Mouse (Mus musculus) limb, embryonic 10.5 days (tissue): ENCODE measurements around the gene Tmbim6. TPM values are rescaled to one million over a fixed set of nuclear protein-coding genes. Genes with fewer than 3 reads are reported as not detected.

ENCODE experiments used
- DNase-seq: peaks from one replicate; pipeline ENCODE4 v3.0.0-alpha.2; 2017; ENCODE audit warnings: low spot score
- H3K27ac ChIP-seq: fragments of 300-500 bp; sonication (generic); 2 replicates; pipeline ENCODE4 v1.5.1; 2016; ENCODE audit warnings: mild to moderate bottlenecking
- H3K27me3 ChIP-seq: fragments of 300-500 bp; sonication (generic); 2 replicates; pipeline ENCODE4 v1.6.1; 2016; ENCODE audit warnings: low read depth, mild to moderate bottlenecking; ENCODE audit not compliant: poor library complexity, severe bottlenecking
- H3K36me3 ChIP-seq: fragments of 300-500 bp; sonication (generic); 2 replicates; pipeline ENCODE4 v1.6.1; 2016; ENCODE audit warnings: mild to moderate bottlenecking, moderate library complexity
- H3K4me1 ChIP-seq: fragments of 300-500 bp; sonication (generic); 2 replicates; pipeline ENCODE4 v1.6.1; 2016
- H3K4me3 ChIP-seq: fragments of 300-500 bp; sonication (generic); 2 replicates; pipeline ENCODE4 v1.5.1; 2016; ENCODE audit warnings: mild to moderate bottlenecking, moderate library complexity
- H3K9me3 ChIP-seq: fragments of 300-500 bp; sonication (generic); replicated peaks from 2 replicates; pipeline ENCODE4 v1.6.1; 2016; ENCODE audit warnings: mild to moderate bottlenecking
- WGBS: fragments of 180-500 bp; shearing (Covaris S2); methylation state at CpG from one replicate; pipeline ENCODE4 v1.1.7; 2016; 5-methylcytosine and 5-hydroxymethylcytosine counted together
- polyA plus RNA-seq: library from polyadenylated mRNA; unstranded; fragments of >200 nt; fragmentation: Nextera tagmentation; extraction: Ambion mirVana; gene quantifications from 2 replicates; pipeline ENCODE4 v1.2.1, GENCODE M21; 2016

Tmbim6 gene
- polyA plus RNA-seq, 1 experiment from 2014 or later, result 296 TPM

GRCm38 (mm10) chr15:99411747-99412146 lies 19.1 kb downstream of the Tmbim6 start:
- Histone ChIP-seq H3K36me3 (peaks cover 43% of the 10 kb centered on the region), H3K9me3 (no peaks in the 10 kb centered on the region), H3K27me3 (no peaks in the 10 kb centered on the region), H3K27ac (no peak overlapping the region), H3K4me1 (peaks cover 17% of the 10 kb centered on the region), H3K4me3 (no peak overlapping the region)
- 60% methylated on average over 14 of the region's 14 CpGs for WGBS
- DNase-seq, result no peak

GRCm38 (mm10) chr15:99415793-99416192 lies 23.1 kb downstream of the Tmbim6 start:
- H3K36me3 ChIP-seq, result peaks cover 2% of the 10 kb centered on the region; the same call in 1 of the 2 replicates

GRCm38 (mm10) chr15:99416348-99416882 lies 23.7 kb downstream of the Tmbim6 start:
- Histone ChIP-seq H3K4me3 (no peak overlapping the region), H3K36me3 (peaks cover 5% of the 10 kb centered on the region), H3K27me3 (no peaks in the 10 kb centered on the region), H3K27ac (peak overlapping the region; percentile 63; the same call in 1 of the 2 replicates), H3K9me3 (no peaks in the 10 kb centered on the region), H3K4me1 (peaks cover 39% of the 10 kb centered on the region)
- WGBS, result 27% methylated on average over 13 of the region's 13 CpGs
- peak; percentile 87 for DNase-seq

More at GRCm38 (mm10) chr15:99415793-99416192, 23.1 kb downstream of the Tmbim6 start:
- peaks cover 36% of the 10 kb centered on the region for H3K4me1 ChIP-seq
- H3K27me3 ChIP-seq, result no peaks in the 10 kb centered on the region
- DNase-seq, result no peak
- 24% methylated on average over 2 of the region's 2 CpGs for WGBS
- H3K9me3 ChIP-seq, result no peaks in the 10 kb centered on the region
- H3K4me3 ChIP-seq, result no peak overlapping the region
- H3K27ac ChIP-seq, result no peak overlapping the region

GRCm38 (mm10) chr15:99416957-99417356 lies 24.3 kb downstream of the Tmbim6 start:
- Histone ChIP-seq H3K4me3 (no peak overlapping the region), H3K4me1 (peaks cover 38% of the 10 kb centered on the region), H3K9me3 (no peaks in the 10 kb centered on the region), H3K27me3 (no peaks in the 10 kb centered on the region), H3K36me3 (peaks cover 10% of the 10 kb centered on the region), H3K27ac (peak overlapping the region; percentile 63)
- no peak for DNase-seq
- 37% methylated on average over 4 of the region's 4 CpGs for WGBS

- Histone ChIP-seq H3K9me3 (no peaks in the 10 kb centered on the region), H3K27ac (peak overlapping the region; percentile 63; the same call in 1 of the 2 replicates), H3K36me3 (peaks cover 19% of the 10 kb centered on the region), H3K4me3 (no peak overlapping the region), H3K27me3 (no peaks in the 10 kb centered on the region), H3K4me1 (peaks cover 43% of the 10 kb centered on the region)
- DNase-seq, result no peak
- WGBS, result 39% methylated on average over 17 of the region's 17 CpGs
Measured at GRCm38 (mm10) chr15:99417692-99418271, 25.1 kb downstream of the Tmbim6 start.

- no peaks in the 10 kb centered on the region for H3K27me3 ChIP-seq
- peaks cover 48% of the 10 kb centered on the region for H3K4me1 ChIP-seq
- WGBS, result 59% methylated on average over 5 of the region's 5 CpGs
- DNase-seq, result no peak
- H3K4me3 ChIP-seq, result peak overlapping the region; percentile 25
- H3K9me3 ChIP-seq, result no peaks in the 10 kb centered on the region
- peak overlapping the region; percentile 93 for H3K27ac ChIP-seq
- peaks cover 42% of the 10 kb centered on the region for H3K36me3 ChIP-seq
Measured at GRCm38 (mm10) chr15:99420101-99420500, 27.4 kb downstream of the Tmbim6 start.

GRCm38 (mm10) chr15:99420521-99421014 lies 27.9 kb downstream of the Tmbim6 start:
- H3K27me3 ChIP-seq, result no peaks in the 10 kb centered on the region
- no peaks in the 10 kb centered on the region for H3K9me3 ChIP-seq
- peak overlapping the region; percentile 25 for H3K4me3 ChIP-seq
- H3K36me3 ChIP-seq, result peaks cover 46% of the 10 kb centered on the region
- peak; percentile 81 for DNase-seq
- 20% methylated on average over 12 of the region's 12 CpGs for WGBS
- H3K27ac ChIP-seq, result peak overlapping the region; percentile 93
- H3K4me1 ChIP-seq, result peaks cover 48% of the 10 kb centered on the region

GRCm38 (mm10) chr15:99421152-99421551 lies 28.5 kb downstream of the Tmbim6 start:
- no peaks in the 10 kb centered on the region for H3K9me3 ChIP-seq
- H3K4me3 ChIP-seq, result peak overlapping the region; percentile 25
- no peak for DNase-seq

GRCm38 (mm10) chr15:99421676-99422075 lies 29.0 kb downstream of the Tmbim6 start:
- peaks cover 43% of the 10 kb centered on the region for H3K4me1 ChIP-seq
- peaks cover 57% of the 10 kb centered on the region for H3K36me3 ChIP-seq
- WGBS, result 89% methylated on average over 8 of the region's 8 CpGs

More at GRCm38 (mm10) chr15:99421152-99421551, 28.5 kb downstream of the Tmbim6 start:
- peaks cover 52% of the 10 kb centered on the region for H3K36me3 ChIP-seq
- H3K27ac ChIP-seq, result peak overlapping the region; percentile 93
- no peaks in the 10 kb centered on the region for H3K27me3 ChIP-seq
- peaks cover 47% of the 10 kb centered on the region for H3K4me1 ChIP-seq
- WGBS, result 72% methylated on average over 9 of the region's 9 CpGs

GRCm38 (mm10) chr15:99422551-99422950 lies 29.9 kb downstream of the Tmbim6 start:
- Histone ChIP-seq H3K27ac (peak overlapping the region; percentile 63; the same call in 1 of the 2 replicates), H3K9me3 (no peaks in the 10 kb centered on the region), H3K27me3 (no peaks in the 10 kb centered on the region), H3K4me3 (0 out of 2 replicates have a peak overlapping the region, but pooled peaks have one; percentile 1), H3K36me3 (peaks cover 66% of the 10 kb centered on the region), H3K4me1 (peaks cover 39% of the 10 kb centered on the region)
- 95% methylated on average over 23 of the region's 23 CpGs for WGBS
- no peak for DNase-seq

More at GRCm38 (mm10) chr15:99421676-99422075, 29.0 kb downstream of the Tmbim6 start:
- Histone ChIP-seq H3K27me3 (no peaks in the 10 kb centered on the region), H3K4me3 (0 out of 2 replicates have a peak overlapping the region, but pooled peaks have one; percentile 25), H3K9me3 (no peaks in the 10 kb centered on the region), H3K27ac (peak overlapping the region; percentile 93)
- no peak for DNase-seq

- 94% methylated on average over 10 of the region's 10 CpGs for WGBS
- H3K4me3 ChIP-seq, result 0 out of 2 replicates have a peak overlapping the region, but pooled peaks have one; percentile 1
- H3K27me3 ChIP-seq, result no peaks in the 10 kb centered on the region
- peaks cover 72% of the 10 kb centered on the region for H3K36me3 ChIP-seq
- no peak for DNase-seq
- peaks cover 34% of the 10 kb centered on the region for H3K4me1 ChIP-seq
- H3K9me3 ChIP-seq, result no peaks in the 10 kb centered on the region
- 0 out of 2 replicates have a peak overlapping the region, but pooled peaks have one; percentile 27 for H3K27ac ChIP-seq
Measured at GRCm38 (mm10) chr15:99423131-99423530, 30.4 kb downstream of the Tmbim6 start.

- no peaks in the 10 kb centered on the region for H3K27me3 ChIP-seq
- H3K27ac ChIP-seq, result peak overlapping the region; percentile 27; the same call in 1 of the 2 replicates
- 92% methylated on average over 9 of the region's 9 CpGs for WGBS
- H3K9me3 ChIP-seq, result no peaks in the 10 kb centered on the region
- H3K4me3 ChIP-seq, result no peak overlapping the region
- no peak for DNase-seq
- H3K36me3 ChIP-seq, result peaks cover 79% of the 10 kb centered on the region
- H3K4me1 ChIP-seq, result peaks cover 38% of the 10 kb centered on the region
Measured at GRCm38 (mm10) chr15:99423884-99424283, 31.2 kb downstream of the Tmbim6 start.

GRCm38 (mm10) chr15:99430394-99430793 lies 37.7 kb downstream of the Tmbim6 start:
- Histone ChIP-seq H3K27me3 (no peaks in the 10 kb centered on the region), H3K4me1 (peaks cover 23% of the 10 kb centered on the region), H3K4me3 (no peak overlapping the region), H3K36me3 (peaks cover 96% of the 10 kb centered on the region), H3K9me3 (no peaks in the 10 kb centered on the region), H3K27ac (0 out of 2 replicates have a peak overlapping the region, but pooled peaks have one; percentile 46)
- DNase-seq, result no peak
- 83% methylated on average over 8 of the region's 8 CpGs for WGBS
